Mouse (Mus musculus) stomach, embryonic 16.5 days (tissue): Measurements from ENCODE around the gene Myo16. TPM values are rescaled to one million over a fixed set of nuclear protein-coding genes. Genes with fewer than 3 reads are reported as not detected.

Experiments
- ATAC-seq: fragments of 200-750 bp; cut with Nextera tagmentation; 2 replicates; pipeline ENCODE4 v1.8.0; 2017; ENCODE audit warnings: moderate number of reproducible peaks, moderate TSS enrichment; ENCODE audit not compliant: insufficient read depth, low FRiP score
- H3K27ac ChIP-seq: fragments of 300-500 bp; sonication (generic); 2 replicates; pipeline ENCODE4 v1.5.1; 2014; ENCODE audit warnings: low read length
- H3K27me3 ChIP-seq: fragments of 300-500 bp; sonication (generic); 2 replicates; pipeline ENCODE4 v1.6.1; 2014; ENCODE audit warnings: low read length, control low read depth, mixed read lengths; ENCODE audit not compliant: control insufficient read depth, insufficient read depth
- H3K36me3 ChIP-seq: fragments of 300-500 bp; sonication (generic); 2 replicates; pipeline ENCODE4 v1.6.1; 2014; ENCODE audit warnings: low read length; ENCODE audit not compliant: control insufficient read depth, insufficient read depth
- H3K4me1 ChIP-seq: fragments of 300-500 bp; sonication (generic); 2 replicates; pipeline ENCODE4 v1.6.1; 2014; ENCODE audit warnings: low read length, control low read depth, mixed read lengths; ENCODE audit not compliant: control insufficient read depth, insufficient read depth
- H3K4me2 ChIP-seq: fragments of 300-500 bp; sonication (generic); 2 replicates; pipeline ENCODE4 v1.6.1; 2014; ENCODE audit warnings: low read depth, low read length, mixed read lengths
- H3K4me3 ChIP-seq: fragments of 300-500 bp; sonication (generic); replicated peaks from 2 replicates; pipeline ENCODE4 v1.5.1; 2014; ENCODE audit warnings: mild to moderate bottlenecking, low read length
- H3K9ac ChIP-seq: fragments of 300-500 bp; sonication (generic); 2 replicates; pipeline ENCODE4 v1.6.1; 2014; ENCODE audit warnings: low read length
- H3K9me3 ChIP-seq: fragments of 300-500 bp; sonication (generic); replicated peaks from 2 replicates; pipeline ENCODE4 v1.6.1; 2016; ENCODE audit warnings: low read length, control low read depth; ENCODE audit not compliant: control insufficient read depth
- WGBS: fragments of 180-500 bp; shearing (Covaris S2); extraction: QIAGEN DNeasy Blood & Tissue Kit; methylation state at CpG from one replicate; pipeline ENCODE4 v1.1.7; 2014; 5-methylcytosine and 5-hydroxymethylcytosine counted together
- polyA plus RNA-seq: library from polyadenylated mRNA; unstranded; fragments of >200 nt; fragmentation: Nextera tagmentation; extraction: Ambion mirVana; gene quantifications from 2 replicates; pipeline ENCODE4 v1.2.1, GENCODE M21; 2015

Gene Myo16
- polyA plus RNA-seq, 1 experiment from 2014 or later: 3.1 TPM

DNA sequence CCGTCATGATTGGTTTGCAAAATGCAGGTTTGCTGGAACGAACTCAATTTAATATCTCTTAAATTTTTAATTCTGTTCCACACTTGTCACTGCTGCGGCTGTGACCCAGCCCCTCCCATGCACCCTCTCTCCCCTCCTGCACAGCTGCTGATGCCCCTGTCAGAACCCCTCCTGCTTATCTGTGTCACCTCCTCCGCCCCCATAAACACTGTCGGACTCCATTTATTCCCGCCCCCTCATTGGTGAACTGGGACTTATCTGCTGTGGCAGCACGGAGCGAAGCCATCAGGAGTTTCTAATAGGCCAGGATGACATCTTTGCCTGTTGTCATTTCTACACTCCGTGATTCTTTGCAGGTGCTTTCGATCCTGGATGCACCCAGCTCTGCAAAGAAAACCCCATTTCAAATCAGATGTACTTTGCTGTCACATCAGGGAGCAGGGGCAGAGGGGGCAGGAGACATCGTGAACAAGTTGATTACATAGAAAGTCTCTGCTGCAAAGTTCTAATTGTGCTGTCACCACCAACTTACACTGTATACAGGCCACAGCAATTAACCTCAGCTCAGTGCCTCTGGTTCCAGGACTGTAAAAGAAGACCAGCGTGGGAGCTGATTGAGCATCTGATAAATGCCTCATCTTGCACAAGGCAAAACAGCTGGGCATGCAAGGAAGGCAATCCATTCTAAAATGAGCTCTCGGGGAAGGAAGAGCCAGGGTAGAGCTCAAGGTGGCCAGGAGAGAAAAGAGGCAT lies 210.1 kb downstream of the Myo16 start:
- no peak overlapping the region for H3K9ac ChIP-seq
- no peaks in the 10 kb centered on the region for H3K36me3 ChIP-seq
- H3K9me3 ChIP-seq: no peaks in the 10 kb centered on the region
- H3K27me3 ChIP-seq: no peaks in the 10 kb centered on the region
- H3K4me3 ChIP-seq: no peak overlapping the region
- no peak overlapping the region for H3K27ac ChIP-seq
- H3K4me2 ChIP-seq: no peak overlapping the region
- WGBS: 40% methylated on average over 13 of the region's 13 CpGs
- ATAC-seq: no peak
- H3K4me1 ChIP-seq: no peaks in the 10 kb centered on the region

DNA sequence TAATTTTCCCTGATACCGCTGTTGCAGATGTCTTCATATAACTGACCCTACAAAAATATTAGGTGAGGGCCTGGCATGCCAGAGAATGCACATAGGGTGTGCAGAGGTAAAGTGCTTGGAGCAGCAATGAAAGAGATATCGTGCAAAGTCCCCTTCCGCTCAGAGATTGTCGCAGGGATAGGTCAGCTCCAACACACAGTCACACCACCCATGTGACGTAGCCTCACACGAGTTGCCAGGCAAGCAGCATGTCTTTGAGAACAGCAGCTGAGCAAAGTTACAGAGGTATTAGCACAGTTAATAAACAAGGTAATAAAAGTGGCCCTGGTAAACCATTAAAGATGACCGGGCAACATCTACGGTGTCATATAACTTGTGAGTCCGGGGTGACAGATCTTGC lies 212.4 kb downstream of the Myo16 start:
- H3K9me3 ChIP-seq: no peaks in the 10 kb centered on the region
- H3K4me2 ChIP-seq: no peak overlapping the region
- H3K4me3 ChIP-seq: no peak overlapping the region
- H3K36me3 ChIP-seq: no peaks in the 10 kb centered on the region
- no peak overlapping the region for H3K27ac ChIP-seq
- ATAC-seq: no peak
- no peaks in the 10 kb centered on the region for H3K4me1 ChIP-seq
- WGBS: 81% methylated on average over 9 of the region's 9 CpGs
- no peak overlapping the region for H3K9ac ChIP-seq
- H3K27me3 ChIP-seq: no peaks in the 10 kb centered on the region

DNA sequence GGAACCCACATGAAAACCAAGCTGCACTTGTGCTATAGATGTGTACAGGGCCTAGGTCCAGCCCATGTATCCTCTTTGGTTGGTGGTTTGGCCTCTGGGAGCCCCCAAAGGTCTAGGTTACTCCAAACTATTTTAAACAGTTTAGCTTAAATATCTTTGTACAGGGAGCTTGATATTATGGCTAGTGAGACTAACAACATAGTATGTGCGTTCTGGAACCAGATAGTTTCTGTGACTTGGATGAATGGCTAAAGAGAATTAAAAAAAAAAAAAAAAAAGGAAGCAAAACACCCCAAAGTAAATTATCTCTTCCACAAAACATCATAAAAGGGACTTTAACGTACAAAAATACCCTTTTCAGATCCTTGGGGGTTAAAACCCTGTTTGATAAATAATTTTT lies 218.9 kb downstream of the Myo16 start:
- WGBS: 75% methylated on average over 2 of the region's 2 CpGs
- ATAC-seq: no peak

DNA sequence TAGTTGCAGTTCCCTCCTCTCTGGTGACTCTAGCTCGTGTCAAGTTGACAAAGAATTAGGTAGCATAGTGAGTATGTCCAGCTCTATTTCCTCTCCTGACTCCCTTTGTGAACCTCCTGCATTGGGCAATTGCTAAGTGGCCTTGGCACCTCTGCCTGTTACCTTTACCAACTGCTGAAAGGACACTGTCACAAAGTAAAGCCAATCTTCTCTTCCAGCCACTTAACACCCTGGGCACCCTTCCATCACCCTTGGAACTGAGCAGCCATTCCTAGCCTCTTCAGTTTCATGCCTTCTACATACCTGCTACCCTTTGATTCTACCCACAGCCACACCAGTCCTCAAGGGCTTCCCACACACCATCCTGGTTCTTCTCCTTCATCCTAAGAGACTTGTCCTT lies 233.4 kb downstream of the Myo16 start:
- Histone ChIP-seq H3K4me2 (no peak overlapping the region), H3K4me3 (no peak overlapping the region), H3K9ac (no peak overlapping the region), H3K9me3 (no peaks in the 10 kb centered on the region), H3K27ac (no peak overlapping the region), H3K36me3 (no peaks in the 10 kb centered on the region), H3K27me3 (no peaks in the 10 kb centered on the region), H3K4me1 (no peaks in the 10 kb centered on the region)
- 60% methylated on average over 1 of the region's 1 CpGs for WGBS
- ATAC-seq: no peak

More for the DNA sequence above, 218.9 kb downstream of the Myo16 start:
- H3K27ac ChIP-seq: no peak overlapping the region
- H3K4me2 ChIP-seq: no peak overlapping the region
- H3K36me3 ChIP-seq: no peaks in the 10 kb centered on the region
- H3K4me3 ChIP-seq: no peak overlapping the region
- no peaks in the 10 kb centered on the region for H3K4me1 ChIP-seq
- H3K9me3 ChIP-seq: no peaks in the 10 kb centered on the region
- no peak overlapping the region for H3K9ac ChIP-seq
- H3K27me3 ChIP-seq: no peaks in the 10 kb centered on the region

DNA sequence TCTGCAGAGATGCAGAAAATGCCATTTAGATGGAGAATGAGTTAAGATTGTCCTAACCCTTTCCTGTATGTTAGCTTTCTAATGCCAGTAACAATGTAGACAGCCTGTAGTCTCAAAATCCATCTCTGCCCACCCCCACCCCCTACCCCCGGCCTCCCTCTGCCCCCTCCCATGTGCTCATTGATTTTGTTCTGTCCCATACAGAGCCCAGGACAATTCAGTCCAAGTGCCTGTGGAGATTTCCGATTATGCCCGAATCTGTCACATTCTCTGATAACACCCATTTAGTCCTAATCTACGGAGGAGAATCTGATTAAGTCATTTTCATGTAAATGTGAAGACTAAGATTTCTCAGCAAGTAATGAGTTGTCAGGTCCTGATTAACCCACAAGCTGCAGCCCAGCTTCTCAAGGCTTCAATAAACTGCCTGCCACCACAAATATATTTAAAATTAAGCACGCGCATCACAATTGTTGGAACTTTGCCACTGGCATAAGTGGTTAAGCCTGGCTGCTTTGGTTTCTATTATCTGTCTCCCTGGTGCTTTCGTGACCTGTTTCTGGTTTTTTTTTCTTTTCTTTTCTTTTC lies 237.5 kb downstream of the Myo16 start:
- Histone ChIP-seq H3K4me3 (no peak overlapping the region), H3K4me2 (no peak overlapping the region), H3K9me3 (no peaks in the 10 kb centered on the region), H3K27me3 (no peaks in the 10 kb centered on the region), H3K4me1 (no peaks in the 10 kb centered on the region), H3K36me3 (no peaks in the 10 kb centered on the region), H3K27ac (no peak overlapping the region), H3K9ac (no peak overlapping the region)
- ATAC-seq: no peak
- 73% methylated on average over 7 of the region's 7 CpGs for whole genome bisulfite sequencing

DNA sequence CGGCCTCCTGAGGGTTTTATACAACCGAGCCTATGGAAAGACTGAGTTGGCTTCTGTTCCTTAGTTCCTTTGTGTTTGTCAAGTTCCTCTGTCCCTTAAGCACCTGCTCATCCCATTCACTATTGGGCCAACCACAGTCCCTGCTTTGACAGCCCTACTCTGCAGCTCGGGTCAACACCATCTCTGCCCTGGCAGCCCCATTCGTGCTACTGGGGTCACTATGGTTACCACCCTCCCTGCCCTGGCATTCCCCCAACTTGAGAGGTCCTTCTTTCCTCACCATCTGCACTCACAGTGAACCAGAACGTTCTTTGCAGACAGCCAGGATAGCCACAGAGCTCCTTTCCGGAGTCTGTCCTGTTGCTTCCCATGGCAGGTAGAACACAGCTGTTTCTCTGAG lies 238.2 kb downstream of the Myo16 start:
- H3K4me1 ChIP-seq: no peaks in the 10 kb centered on the region
- H3K36me3 ChIP-seq: no peaks in the 10 kb centered on the region
- ATAC-seq: no peak
- H3K4me2 ChIP-seq: no peak overlapping the region
- no peaks in the 10 kb centered on the region for H3K27me3 ChIP-seq
- 68% methylated on average over 6 of the region's 6 CpGs for whole genome bisulfite sequencing
- no peak overlapping the region for H3K27ac ChIP-seq
- no peaks in the 10 kb centered on the region for H3K9me3 ChIP-seq
- H3K4me3 ChIP-seq: no peak overlapping the region
- H3K9ac ChIP-seq: no peak overlapping the region

DNA sequence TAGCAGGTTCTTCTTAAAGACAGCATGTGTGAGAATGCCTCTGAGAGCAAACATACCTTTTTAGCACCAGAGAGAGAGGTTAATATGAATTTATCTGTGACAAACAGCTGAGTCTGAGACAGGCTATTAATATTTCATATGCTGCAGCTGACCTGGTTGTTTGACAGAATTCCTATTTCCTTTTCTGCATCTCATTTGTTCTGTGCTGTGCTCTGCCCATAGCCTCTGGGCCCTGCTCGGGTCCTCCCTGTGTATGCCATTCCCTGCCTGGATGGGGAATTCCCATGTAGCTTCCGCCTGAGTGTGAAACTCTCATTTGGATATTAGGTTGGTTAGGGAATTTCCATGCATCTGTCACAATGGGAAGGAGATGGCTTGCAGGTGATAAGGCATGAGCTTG lies 240.8 kb downstream of the Myo16 start:
- WGBS: 70% methylated on average over 2 of the region's 2 CpGs
- H3K36me3 ChIP-seq: no peaks in the 10 kb centered on the region
- H3K27me3 ChIP-seq: no peaks in the 10 kb centered on the region
- H3K9ac ChIP-seq: no peak overlapping the region
- no peak for ATAC-seq
- no peak overlapping the region for H3K4me2 ChIP-seq
- H3K4me3 ChIP-seq: no peak overlapping the region
- H3K4me1 ChIP-seq: no peaks in the 10 kb centered on the region
- H3K27ac ChIP-seq: no peak overlapping the region
- no peaks in the 10 kb centered on the region for H3K9me3 ChIP-seq

DNA sequence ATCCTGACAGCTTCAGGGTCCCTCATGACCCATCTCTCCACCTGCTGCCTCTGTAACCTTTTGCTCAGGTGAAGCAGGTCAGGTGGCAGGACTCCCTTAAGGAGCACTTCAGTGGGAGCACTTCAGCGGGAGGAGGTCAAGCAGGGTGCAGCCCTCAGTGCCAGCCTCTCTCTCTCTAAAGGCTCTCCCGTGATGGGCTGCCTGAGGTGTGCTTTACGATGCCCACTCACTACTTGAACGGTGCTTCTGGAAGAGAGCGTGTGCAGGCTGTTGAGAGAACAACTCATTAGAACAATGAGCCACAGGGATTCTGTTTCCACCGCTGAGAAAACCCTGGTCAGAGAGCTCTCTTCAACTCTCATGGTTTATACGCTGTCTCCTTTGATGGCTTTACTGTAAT lies 241.4 kb downstream of the Myo16 start:
- H3K9me3 ChIP-seq: no peaks in the 10 kb centered on the region

DNA sequence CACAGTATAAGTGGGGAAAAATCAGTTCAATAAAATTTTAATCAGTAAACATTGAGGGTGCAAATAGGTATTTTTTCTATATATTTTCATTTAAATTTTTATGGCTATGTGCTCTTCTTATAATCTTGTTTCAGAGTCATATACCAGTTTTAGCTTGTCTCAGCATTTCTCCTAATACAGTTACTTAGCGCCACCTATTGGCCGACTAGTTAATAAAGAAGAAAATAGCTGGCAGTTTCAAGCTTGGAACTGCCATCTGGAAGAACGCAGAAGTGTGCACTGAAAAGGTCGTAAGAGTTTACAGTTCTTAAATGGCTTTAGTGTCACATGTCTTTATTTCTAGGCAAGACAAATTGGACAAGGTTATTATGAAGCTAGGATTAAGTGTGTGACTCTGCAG lies 248.9 kb downstream of the Myo16 start:
- Histone ChIP-seq H3K9me3 (no peaks in the 10 kb centered on the region), H3K27ac (no peak overlapping the region), H3K36me3 (no peaks in the 10 kb centered on the region), H3K4me3 (no peak overlapping the region), H3K4me1 (peaks cover 2% of the 10 kb centered on the region; the same call in 1 of the 2 replicates), H3K9ac (no peak overlapping the region), H3K4me2 (no peak overlapping the region), H3K27me3 (no peaks in the 10 kb centered on the region)
- ATAC-seq: no peak
- 10% methylated on average over 4 of the region's 4 CpGs for WGBS

More for the DNA sequence above, 241.4 kb downstream of the Myo16 start:
- H3K27ac ChIP-seq: no peak overlapping the region
- H3K27me3 ChIP-seq: no peaks in the 10 kb centered on the region
- H3K4me2 ChIP-seq: no peak overlapping the region
- H3K4me3 ChIP-seq: no peak overlapping the region
- WGBS: 71% methylated on average over 7 of the region's 7 CpGs
- no peak for ATAC-seq
- no peaks in the 10 kb centered on the region for H3K36me3 ChIP-seq
- no peak overlapping the region for H3K9ac ChIP-seq
- H3K4me1 ChIP-seq: no peaks in the 10 kb centered on the region
